Mouse (Mus musculus): Measurements from ENCODE around the gene Lyl1.

GRCm38 (mm10) chr8:84737608-84738007 lies 36.4 kb downstream of the Lyl1 start:
- TF ChIP-seq CTCF (conservative IDR thresholded peaks at IDR 0.05; ENCODE audit: low read length), result peak; percentile 86
- TF ChIP-seq NANOG (IDR thresholded peaks at IDR 0.05; ENCODE audit: borderline replicate concordance, low read length), result no peak

Data from E14TG2a.4 (cell line).